Mouse (Mus musculus) forebrain, embryonic 12.5 days (tissue): Measurements from ENCODE around the gene Gorab. TPM values are rescaled to one million over a fixed set of nuclear protein-coding genes. Genes with fewer than 3 reads are reported as not detected.

Experiments
- ATAC-seq: fragments of 200-750 bp; cut with Nextera tagmentation; 2 replicates; pipeline ENCODE4 v1.8.0; 2017; ENCODE audit warnings: moderate TSS enrichment; ENCODE audit not compliant: low FRiP score
- H3K27ac ChIP-seq: fragments of 300-500 bp; sonication (generic); 2 replicates; pipeline ENCODE4 v1.5.1; 2016; ENCODE audit warnings: mild to moderate bottlenecking
- H3K27me3 ChIP-seq: fragments of 300-500 bp; sonication (generic); 2 replicates; pipeline ENCODE4 v1.6.1; 2016; ENCODE audit warnings: mild to moderate bottlenecking
- H3K36me3 ChIP-seq: fragments of 300-500 bp; sonication (generic); replicated peaks from 2 replicates; pipeline ENCODE4 v1.6.1; 2016; ENCODE audit warnings: mild to moderate bottlenecking
- H3K4me1 ChIP-seq: fragments of 300-500 bp; sonication (generic); 2 replicates; pipeline ENCODE4 v1.6.1; 2016
- H3K4me2 ChIP-seq: fragments of 300-500 bp; sonication (generic); 2 replicates; pipeline ENCODE4 v1.6.1; 2016; ENCODE audit warnings: mild to moderate bottlenecking, moderate library complexity
- H3K4me3 ChIP-seq: fragments of 300-500 bp; sonication (generic); replicated peaks from 2 replicates; pipeline ENCODE4 v1.5.1; 2016; ENCODE audit warnings: mild to moderate bottlenecking
- H3K9ac ChIP-seq: fragments of 300-500 bp; sonication (generic); 2 replicates; pipeline ENCODE4 v1.6.1; 2016; ENCODE audit warnings: mild to moderate bottlenecking
- H3K9me3 ChIP-seq: fragments of 300-500 bp; sonication (generic); 2 replicates; pipeline ENCODE4 v1.6.1; 2016
- WGBS: fragments of 180-500 bp; shearing (Covaris S2); methylation state at CpG from one replicate; pipeline ENCODE4 v1.1.7; 2016; 5-methylcytosine and 5-hydroxymethylcytosine counted together
- polyA plus RNA-seq: library from polyadenylated mRNA; unstranded; fragments of >200 nt; fragmentation: Nextera tagmentation; extraction: Ambion mirVana; gene quantifications from 2 replicates; pipeline ENCODE4 v1.2.1, GENCODE M21; 2016

Gene Gorab
- polyA plus RNA-seq, 1 experiment from 2014 or later = 29.8 TPM

DNA sequence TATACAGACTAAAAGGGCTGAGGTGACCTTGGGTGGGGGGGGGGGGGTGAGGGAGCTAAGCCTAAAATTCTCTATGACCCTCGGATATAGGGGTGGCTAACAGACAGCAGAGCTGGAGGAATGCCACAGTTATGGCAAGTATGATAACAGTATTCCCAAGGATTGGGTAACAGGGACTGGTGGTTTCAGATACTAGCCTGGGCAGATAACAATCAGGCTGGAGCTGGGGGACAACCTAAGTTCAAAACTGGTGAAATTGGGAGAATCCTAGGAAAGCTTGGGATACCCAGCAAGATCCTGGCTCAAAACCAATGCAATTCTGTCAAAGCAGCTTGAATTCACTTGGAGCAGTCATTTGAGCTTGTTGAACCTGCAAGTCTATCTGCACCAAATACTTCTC is 22.9 kb downstream of the Gorab start:
- no peak overlapping the region for H3K4me2 ChIP-seq
- H3K27me3 ChIP-seq = no peaks in the 10 kb centered on the region
- ATAC-seq = no peak
- peaks cover 12% of the 10 kb centered on the region; the same call in 1 of the 2 replicates for H3K36me3 ChIP-seq
- H3K9ac ChIP-seq = no peak overlapping the region
- 73% methylated on average over 1 of the region's 1 CpGs for WGBS
- no peak overlapping the region for H3K4me3 ChIP-seq
- H3K4me1 ChIP-seq = no peaks in the 10 kb centered on the region; the same call in 1 of the 2 replicates
- H3K27ac ChIP-seq = no peak overlapping the region
- H3K9me3 ChIP-seq = no peaks in the 10 kb centered on the region

DNA sequence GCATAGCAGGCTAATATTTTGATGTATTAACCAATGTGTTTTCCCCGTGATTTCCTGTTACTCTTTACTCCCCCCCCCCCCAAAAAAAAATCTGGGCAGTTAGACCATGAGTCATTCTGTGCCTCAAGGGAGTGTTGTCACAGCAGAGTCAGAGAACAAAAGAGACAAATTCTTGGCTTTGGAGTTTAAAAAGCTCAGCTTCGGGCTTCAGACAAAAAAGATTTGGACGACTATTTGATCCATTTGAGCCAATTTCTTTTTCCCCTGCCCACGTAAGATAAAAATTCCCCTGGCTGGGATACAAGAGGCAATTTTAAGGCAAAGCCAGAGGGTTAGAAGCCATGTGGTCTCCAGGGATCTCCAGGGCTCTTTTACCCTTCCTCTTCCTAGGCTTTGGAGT is 23.4 kb downstream of the Gorab start:
- no peak overlapping the region for H3K4me2 ChIP-seq
- H3K36me3 ChIP-seq = peaks cover 7% of the 10 kb centered on the region; the same call in 1 of the 2 replicates
- no peaks in the 10 kb centered on the region for H3K27me3 ChIP-seq
- H3K4me3 ChIP-seq = no peak overlapping the region
- no peak for ATAC-seq
- 31% methylated on average over 4 of the region's 4 CpGs for whole genome bisulfite sequencing
- H3K4me1 ChIP-seq = no peaks in the 10 kb centered on the region; the same call in 1 of the 2 replicates
- H3K9ac ChIP-seq = no peak overlapping the region
- H3K9me3 ChIP-seq = no peaks in the 10 kb centered on the region
- no peak overlapping the region for H3K27ac ChIP-seq

GRCm38 (mm10) chr1:163377924-163378323 is 25.5 kb downstream of the Gorab start:
- Histone ChIP-seq H3K27me3 (no peaks in the 10 kb centered on the region), H3K36me3 (no peaks in the 10 kb centered on the region), H3K4me3 (no peak overlapping the region), H3K9me3 (no peaks in the 10 kb centered on the region), H3K9ac (no peak overlapping the region), H3K4me1 (no peaks in the 10 kb centered on the region; the same call in 1 of the 2 replicates), H3K4me2 (no peak overlapping the region), H3K27ac (no peak overlapping the region)
- 51% methylated on average over 6 of the region's 6 CpGs for WGBS
- no peak for ATAC-seq

DNA sequence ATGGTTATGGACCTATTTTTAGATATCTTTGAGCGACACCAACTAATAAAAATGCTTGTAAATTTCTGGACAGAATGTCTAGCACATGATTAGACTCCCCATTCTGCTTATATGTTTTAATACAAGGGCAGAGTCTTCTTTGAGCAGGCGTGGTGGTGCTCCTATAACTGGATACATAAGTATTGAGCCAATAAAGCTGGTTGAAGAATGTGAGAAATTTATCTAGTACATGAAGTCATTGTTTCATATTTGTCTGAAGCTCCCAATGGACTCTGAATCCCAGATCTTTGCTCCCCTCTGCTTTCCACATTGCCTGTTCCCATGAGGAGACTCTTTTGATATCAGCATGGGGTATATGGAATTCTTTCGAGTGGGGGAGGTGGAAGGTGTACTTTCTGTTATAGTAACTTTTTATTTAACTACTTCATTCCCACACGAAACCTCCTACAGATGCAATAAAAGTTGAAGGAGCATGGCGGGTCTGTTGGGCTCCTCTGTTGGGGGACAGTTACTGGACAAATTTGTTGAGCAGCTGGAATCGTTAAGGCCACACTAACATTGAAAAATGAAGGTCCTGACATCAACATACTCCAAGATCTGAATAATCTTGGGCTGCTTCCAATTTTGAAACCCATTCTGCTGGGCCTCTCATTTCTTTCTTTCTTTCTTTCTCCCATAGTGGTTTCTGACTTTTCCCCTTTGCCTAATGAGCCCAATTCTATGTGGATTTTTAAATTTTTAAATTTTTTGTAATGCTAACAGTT is 26.5 kb downstream of the Gorab start:
- 82% methylated on average over 6 of the region's 6 CpGs for WGBS
- Histone ChIP-seq H3K4me3 (no peak overlapping the region), H3K27ac (no peak overlapping the region), H3K4me2 (no peak overlapping the region), H3K4me1 (no peaks in the 10 kb centered on the region; the same call in 1 of the 2 replicates), H3K27me3 (no peaks in the 10 kb centered on the region), H3K9me3 (no peaks in the 10 kb centered on the region), H3K36me3 (no peaks in the 10 kb centered on the region), H3K9ac (no peak overlapping the region)
- no peak for ATAC-seq

DNA sequence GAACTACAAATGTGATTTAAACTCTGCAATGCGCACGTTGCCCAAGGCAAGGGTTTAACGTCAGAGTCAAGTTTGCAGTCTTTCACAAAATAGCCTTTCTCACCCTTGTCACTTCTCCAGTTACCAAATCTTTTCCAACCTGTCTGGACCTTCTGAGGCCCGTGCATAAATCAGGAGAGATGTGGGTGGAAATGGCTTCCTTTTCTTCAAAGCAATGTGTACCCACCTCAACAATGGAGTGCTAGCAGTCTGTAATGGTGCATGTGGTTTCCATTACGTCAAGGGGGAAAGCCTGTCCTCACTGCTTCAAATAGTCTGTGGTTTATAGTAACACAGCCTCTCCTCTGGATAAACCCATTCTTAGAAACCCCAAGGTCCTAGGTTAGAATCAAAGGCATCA is 29.0 kb downstream of the Gorab start:
- Histone ChIP-seq H3K36me3 (no peaks in the 10 kb centered on the region), H3K4me1 (no peaks in the 10 kb centered on the region; the same call in 1 of the 2 replicates), H3K27me3 (no peaks in the 10 kb centered on the region), H3K4me2 (no peak overlapping the region), H3K9ac (no peak overlapping the region), H3K9me3 (no peaks in the 10 kb centered on the region), H3K4me3 (no peak overlapping the region), H3K27ac (no peak overlapping the region)
- WGBS = 78% methylated on average over 5 of the region's 5 CpGs
- no peak for ATAC-seq

GRCm38 (mm10) chr1:163362202-163362601 is 41.3 kb downstream of the Gorab start:
- Histone ChIP-seq H3K27me3 (no peaks in the 10 kb centered on the region), H3K27ac (no peak overlapping the region), H3K36me3 (no peaks in the 10 kb centered on the region), H3K4me2 (no peak overlapping the region), H3K4me1 (no peaks in the 10 kb centered on the region), H3K4me3 (no peak overlapping the region), H3K9ac (no peak overlapping the region), H3K9me3 (no peaks in the 10 kb centered on the region)
- 68% methylated on average over 8 of the region's 8 CpGs for WGBS
- ATAC-seq = no peak

GRCm38 (mm10) chr1:163361376-163361775 is 42.1 kb downstream of the Gorab start:
- Histone ChIP-seq H3K4me3 (no peak overlapping the region), H3K36me3 (no peaks in the 10 kb centered on the region), H3K9ac (no peak overlapping the region), H3K27me3 (no peaks in the 10 kb centered on the region), H3K4me2 (no peak overlapping the region), H3K4me1 (no peaks in the 10 kb centered on the region), H3K9me3 (no peaks in the 10 kb centered on the region), H3K27ac (no peak overlapping the region)
- 80% methylated on average over 5 of the region's 5 CpGs for WGBS
- ATAC-seq = no peak

DNA sequence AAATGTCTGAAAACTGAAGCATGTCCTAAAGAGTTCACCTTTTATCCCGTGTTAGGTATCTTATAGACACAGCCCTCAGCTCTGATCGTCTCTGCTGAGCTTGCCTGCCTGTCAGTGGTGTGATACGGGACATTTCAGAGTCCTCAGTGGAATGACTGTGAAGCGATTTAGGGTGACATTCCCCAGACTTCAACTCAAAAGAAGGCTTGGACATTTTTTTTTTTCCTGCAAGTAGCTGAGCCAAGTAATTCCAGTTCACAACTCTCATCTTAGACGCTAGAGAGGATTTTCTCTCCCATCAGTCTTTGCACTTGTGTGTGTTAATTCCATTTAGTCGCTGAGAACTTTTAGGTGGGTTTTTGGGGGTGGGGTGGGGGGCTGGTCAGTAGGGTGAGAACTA is 42.7 kb downstream of the Gorab start:
- 63% methylated on average over 6 of the region's 6 CpGs for WGBS

DNA sequence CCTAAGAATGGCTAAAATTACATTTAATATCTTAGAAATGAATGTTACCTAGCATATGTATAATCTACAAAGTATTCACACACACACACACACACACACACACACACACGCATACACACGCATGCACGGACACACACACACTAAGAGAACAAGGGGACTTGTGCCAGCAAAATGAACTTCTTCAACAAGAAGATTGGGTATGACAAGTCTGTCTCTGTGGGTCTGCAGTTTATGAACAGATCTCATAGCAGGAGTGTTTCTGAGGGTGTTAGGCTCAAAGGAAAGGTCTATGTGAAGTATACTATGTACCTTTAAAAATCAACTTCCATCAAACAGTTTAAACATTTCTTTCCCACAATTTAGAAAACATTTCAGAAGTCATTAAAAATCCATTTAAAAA is 43.9 kb downstream of the Gorab start:
- no peaks in the 10 kb centered on the region for H3K36me3 ChIP-seq
- H3K9me3 ChIP-seq = no peaks in the 10 kb centered on the region
- no peak overlapping the region for H3K27ac ChIP-seq
- no peak overlapping the region for H3K4me2 ChIP-seq
- WGBS = 90% methylated on average over 3 of the region's 3 CpGs
- H3K4me3 ChIP-seq = no peak overlapping the region
- ATAC-seq = no peak
- no peaks in the 10 kb centered on the region for H3K4me1 ChIP-seq
- H3K27me3 ChIP-seq = no peaks in the 10 kb centered on the region
- no peak overlapping the region for H3K9ac ChIP-seq

More for the DNA sequence above, 42.7 kb downstream of the Gorab start:
- Histone ChIP-seq H3K36me3 (no peaks in the 10 kb centered on the region), H3K4me2 (no peak overlapping the region), H3K27me3 (no peaks in the 10 kb centered on the region), H3K4me1 (no peaks in the 10 kb centered on the region), H3K9ac (no peak overlapping the region), H3K9me3 (no peaks in the 10 kb centered on the region), H3K27ac (no peak overlapping the region), H3K4me3 (no peak overlapping the region)
- ATAC-seq = no peak

DNA sequence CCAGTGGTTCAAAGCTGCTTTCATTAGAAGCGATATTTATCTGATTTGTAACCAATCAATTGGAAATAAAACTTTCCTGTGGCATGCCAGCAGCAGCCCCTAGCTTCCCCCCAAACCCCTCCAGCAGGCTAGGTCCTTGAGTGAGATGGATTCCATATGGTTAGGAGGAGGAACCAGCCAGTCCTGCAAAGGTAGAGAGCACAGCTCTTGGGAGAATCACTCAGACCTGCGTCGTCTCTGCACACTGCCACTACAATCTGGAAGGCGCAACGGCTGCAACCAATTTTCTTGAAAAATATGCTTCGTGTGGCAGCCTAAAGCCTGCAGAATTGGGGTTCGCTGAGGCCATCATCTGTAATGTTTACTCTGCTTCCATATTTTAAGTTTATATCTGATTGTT is 45.3 kb downstream of the Gorab start:
- H3K36me3 ChIP-seq = no peaks in the 10 kb centered on the region
- H3K27me3 ChIP-seq = no peaks in the 10 kb centered on the region
- WGBS = 69% methylated on average over 7 of the region's 7 CpGs
- no peak overlapping the region for H3K27ac ChIP-seq
- no peaks in the 10 kb centered on the region for H3K4me1 ChIP-seq
- no peaks in the 10 kb centered on the region for H3K9me3 ChIP-seq
- no peak overlapping the region for H3K9ac ChIP-seq
- ATAC-seq = no peak
- no peak overlapping the region for H3K4me2 ChIP-seq
- no peak overlapping the region for H3K4me3 ChIP-seq

GRCm38 (mm10) chr1:163357733-163358132 is 45.7 kb downstream of the Gorab start:
- WGBS = 55% methylated on average over 6 of the region's 6 CpGs
- H3K36me3 ChIP-seq = no peaks in the 10 kb centered on the region
- no peaks in the 10 kb centered on the region for H3K9me3 ChIP-seq
- no peak for ATAC-seq
- no peaks in the 10 kb centered on the region for H3K27me3 ChIP-seq
- no peak overlapping the region for H3K4me3 ChIP-seq
- H3K4me1 ChIP-seq = no peaks in the 10 kb centered on the region
- no peak overlapping the region for H3K9ac ChIP-seq
- H3K4me2 ChIP-seq = no peak overlapping the region
- no peak overlapping the region for H3K27ac ChIP-seq

- no peaks in the 10 kb centered on the region for H3K9me3 ChIP-seq
- H3K36me3 ChIP-seq = no peaks in the 10 kb centered on the region
- H3K4me1 ChIP-seq = no peaks in the 10 kb centered on the region
- H3K9ac ChIP-seq = no peak overlapping the region
- WGBS = 60% methylated on average over 4 of the region's 4 CpGs
- no peaks in the 10 kb centered on the region for H3K27me3 ChIP-seq
- no peak overlapping the region for H3K4me2 ChIP-seq
- H3K4me3 ChIP-seq = no peak overlapping the region
- no peak for ATAC-seq
- no peak overlapping the region for H3K27ac ChIP-seq
These were observed 47.3 kb downstream of the Gorab start for GRCm38 (mm10) chr1:163356167-163356566.

DNA sequence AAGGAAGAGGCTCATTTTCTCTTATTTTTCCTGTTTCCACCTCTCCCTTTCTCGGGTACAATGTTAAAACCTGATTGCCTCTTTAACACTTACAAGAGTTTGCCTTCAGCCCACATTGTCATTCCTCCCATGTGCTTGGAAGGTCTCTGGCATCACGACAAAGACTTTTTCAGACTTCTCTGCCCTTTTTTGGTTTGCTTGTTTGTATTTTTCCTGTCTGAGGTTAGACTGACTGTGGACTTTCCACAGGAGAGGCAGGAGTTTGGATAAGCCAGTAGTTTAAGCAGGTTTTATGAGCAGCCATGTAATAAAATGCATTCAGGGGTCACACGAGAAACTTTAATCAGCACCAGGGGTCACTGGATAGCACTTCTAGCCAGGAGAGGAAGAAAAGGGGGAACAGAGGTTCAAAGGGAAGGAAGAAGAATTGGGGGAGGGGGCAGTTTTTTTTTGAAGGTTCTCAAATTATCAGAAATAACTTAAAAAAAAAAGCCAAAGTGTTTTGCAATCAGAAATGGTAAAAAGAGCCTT is 47.8 kb downstream of the Gorab start:
- 45% methylated on average over 3 of the region's 3 CpGs for WGBS
- no peak for ATAC-seq
- no peak overlapping the region for H3K4me3 ChIP-seq
- H3K27me3 ChIP-seq = no peaks in the 10 kb centered on the region
- no peak overlapping the region for H3K9ac ChIP-seq
- H3K27ac ChIP-seq = no peak overlapping the region
- no peaks in the 10 kb centered on the region for H3K36me3 ChIP-seq
- H3K9me3 ChIP-seq = no peaks in the 10 kb centered on the region
- H3K4me1 ChIP-seq = no peaks in the 10 kb centered on the region
- H3K4me2 ChIP-seq = no peak overlapping the region
